In the genomic region with DNA sequence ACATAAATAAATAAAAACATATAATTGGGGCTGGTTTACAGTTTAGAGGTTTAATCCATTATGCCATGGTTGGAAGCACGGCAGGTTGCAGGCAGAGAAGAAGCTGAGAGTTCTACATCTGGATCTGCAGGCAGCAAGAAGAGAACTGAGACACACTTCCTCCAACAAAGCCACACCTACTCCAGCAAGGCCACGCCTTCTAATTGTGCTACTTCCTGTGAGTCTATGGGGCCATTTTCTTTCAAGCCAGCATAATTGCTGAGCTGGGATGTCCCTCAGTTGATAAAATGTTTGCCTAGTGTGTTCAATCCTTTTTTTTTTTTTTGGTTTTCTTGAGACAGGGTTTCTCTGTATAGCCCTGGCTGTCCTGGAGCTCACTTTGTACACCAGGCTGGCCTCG, we compare ENCODE assay signal across 24 mouse cellular contexts. TPM values are rescaled to one million over a fixed set of nuclear protein-coding genes. Genes with fewer than 3 reads are reported as not detected.
DNase-seq lines count a peak whose midpoint lies in the region; TF ChIP-seq lines count a peak whose summit lies in the region.
"Had no signal": no experiment of that assay in that cellular context is flagged by ENCODE, and none has a peak within 500 bp of the region (broad histone marks: within the 10 kb centered on the region; RNA-seq: fewer than 3 reads in every experiment).

No protein-coding gene starts in this region.

- 88% methylated on average over 3 of the region's 3 CpGs for WGBS in heart, embryonic 10.5 days

- H3K27me3 ChIP-seq in MEL (ENCODE audit: control insufficient read depth in 1 of 2, insufficient read depth in 2 of 2, low read length in 2 of 2) = no peaks in the 10 kb centered on the region
- no peaks in the 10 kb centered on the region for H3K27me3 ChIP-seq in splenic B cell, adult 2 months (ENCODE audit: control insufficient read depth, insufficient read depth, low read length, poor library complexity, severe bottlenecking)
- no peaks in the 10 kb centered on the region for H3K27me3 ChIP-seq in heart, embryonic 10.5 days (ENCODE audit: insufficient read depth, poor library complexity, severe bottlenecking)
- H3K27me3 ChIP-seq: embryonic facial prominence, embryonic 13.5 days; embryonic facial prominence, embryonic 15.5 days; forebrain, embryonic 12.5 days had no signal

- no peak overlapping the region for H3K4me3 ChIP-seq in MEL (ENCODE audit: control insufficient read depth in 1 of 2, insufficient read depth in 1 of 2, low read depth in 2 of 2, low read length in 2 of 2)
- H3K4me3 ChIP-seq in heart, embryonic 10.5 days = no peak overlapping the region
- H3K4me3 ChIP-seq: embryonic facial prominence, embryonic 13.5 days; embryonic facial prominence, embryonic 15.5 days; erythroblast, embryonic 14.5 days; forebrain, embryonic 10.5 days; forebrain, embryonic 12.5 days had no signal

- H3K27ac ChIP-seq in MEL (ENCODE audit: control insufficient read depth, low read depth, low read length) = no peak overlapping the region
- H3K27ac ChIP-seq in heart, embryonic 10.5 days = no peak overlapping the region
- H3K27ac ChIP-seq: embryonic facial prominence, embryonic 13.5 days; embryonic facial prominence, embryonic 15.5 days; forebrain, embryonic 10.5 days; forebrain, embryonic 12.5 days had no signal

- no peaks in the 10 kb centered on the region for H3K79me2 ChIP-seq in MEL (ENCODE audit: control insufficient read depth, insufficient read depth, low read length, poor library complexity)

- intact Hi-C loops in heart, postnatal 36 days (cut with DNase I) = loop anchor here (5.0 kb wide), 1 partner anchor 98 kb away; a partner anchor contains a TSS

- no peak overlapping the region for H3K9ac ChIP-seq in MEL (ENCODE audit: control insufficient read depth, low read depth, low read length, poor library complexity, severe bottlenecking)
- H3K9ac ChIP-seq: embryonic facial prominence, embryonic 13.5 days; embryonic facial prominence, embryonic 15.5 days; forebrain, embryonic 12.5 days had no signal

- H3K36me3 ChIP-seq in MEL (ENCODE audit: control insufficient read depth in 1 of 2, insufficient read depth in 2 of 2, low read length in 2 of 2) = no peaks in the 10 kb centered on the region
- H3K36me3 ChIP-seq in splenic B cell, adult 2 months (ENCODE audit: control insufficient read depth, insufficient read depth, low read length, poor library complexity, severe bottlenecking) = no peaks in the 10 kb centered on the region
- H3K36me3 ChIP-seq in heart, embryonic 10.5 days = no peaks in the 10 kb centered on the region
- H3K36me3 ChIP-seq: embryonic facial prominence, embryonic 13.5 days; embryonic facial prominence, embryonic 15.5 days; forebrain, embryonic 10.5 days; forebrain, embryonic 12.5 days; G1E had no signal

- TF ChIP-seq EP300 in MEL (IDR thresholded peaks at IDR 0.05; ENCODE audit: low read depth in 1 of 2, low read length in 2 of 2) = no peak

- no peaks in the 10 kb centered on the region for H3K9me3 ChIP-seq in MEL (replicated peaks; ENCODE audit: insufficient read depth, low read length)
- H3K9me3 ChIP-seq in heart, embryonic 10.5 days = no peaks in the 10 kb centered on the region
- H3K9me3 ChIP-seq: embryonic facial prominence, embryonic 13.5 days; embryonic facial prominence, embryonic 15.5 days; forebrain, embryonic 12.5 days; G1E had no signal

- no peak for TF ChIP-seq POLR2A in MEL (IDR thresholded peaks at IDR 0.05; ENCODE audit: control insufficient read depth in 1 of 2, insufficient read depth in 1 of 2, low read depth in 1 of 2, low read length in 2 of 2, poor library complexity in 1 of 2)

- TF ChIP-seq CTCF in MEL (IDR thresholded peaks at IDR 0.05 in 2 of 3, conservative IDR thresholded peaks at IDR 0.05 in 1 of 3; ENCODE audit: control insufficient read depth in 1 of 3, insufficient read depth in 1 of 3, low read depth in 2 of 3, low read length in 3 of 3, poor library complexity in 1 of 3, severe bottlenecking in 1 of 3) = no peak

- peak; percentile 13 for DNase-seq in CD4-positive helper T cell, adult 2 months (ENCODE audit: low read depth, low spot score)
- DNase-seq in MEL (ENCODE audit: low read depth, low spot score) (peak; percentile 9), ZHBTc4 (ENCODE audit: low read depth, low spot score) (peak; percentile 72)
- DNase-seq in splenic B cell, adult 2 months (ENCODE audit: low read depth, low spot score) = peak; percentile 27
- no peak for DNase-seq in kidney, postnatal 14 days
- no peak for DNase-seq in heart, embryonic 10.5 days (ENCODE audit: low spot score)
- no peak for DNase-seq in heart, postnatal 36 days
- DNase-seq in thymus, postnatal 10 days (ENCODE audit: low spot score in 2 of 2) = no peak
- DNase-seq: adrenal gland, adult 2 months; adrenal gland, postnatal 10 days; adrenal gland, postnatal 25 days; B cell, adult 2 months; cerebellum, adult 11 months; cerebellum, adult 18-20 months; cerebellum, adult 8-10 months; cerebellum, postnatal 14 days; cerebellum, postnatal 36 days; embryo, embryonic 11 days had no signal

- no peak for TF ChIP-seq RAD21 in MEL (IDR thresholded peaks at IDR 0.05; ENCODE audit: low read depth, low read length)

- no peaks in the 10 kb centered on the region for H3K4me1 ChIP-seq in MEL (ENCODE audit: control insufficient read depth in 1 of 2, insufficient read depth in 2 of 2, low read length in 2 of 2)
- no peaks in the 10 kb centered on the region for H3K4me1 ChIP-seq in heart, embryonic 10.5 days
- H3K4me1 ChIP-seq: embryonic facial prominence, embryonic 13.5 days; embryonic facial prominence, embryonic 15.5 days; forebrain, embryonic 10.5 days; forebrain, embryonic 12.5 days had no signal

TF ChIP-seq in MEL, 35 proteins besides CTCF, POLR2A, EP300 and RAD21:
- TF ChIP-seq HCFC1 (IDR thresholded peaks at IDR 0.05; ENCODE audit: low read depth, low read length) (no peak), NELFE (IDR thresholded peaks at IDR 0.05; ENCODE audit: low read depth, low read length) (no peak), TCF12 (IDR thresholded peaks at IDR 0.05; ENCODE audit: low read depth, low read length) (no peak), ZNF384 (IDR thresholded peaks at IDR 0.05; ENCODE audit: low read depth, low read length) (no peak), NRF1 (IDR thresholded peaks at IDR 0.05; ENCODE audit: insufficient read depth, low read depth, low read length, poor library complexity, severe bottlenecking) (no peak), SIN3A (IDR thresholded peaks at IDR 0.05; ENCODE audit: low read length) (no peak), JUND (IDR thresholded peaks at IDR 0.05; ENCODE audit: low read depth, low read length) (no peak), GATA1 (IDR thresholded peaks at IDR 0.05; ENCODE audit: low read depth, low read length) (no peak), GABPA (IDR thresholded peaks at IDR 0.05; ENCODE audit: low read depth, low read length) (no peak), POLR2AphosphoS2 (IDR thresholded peaks at IDR 0.05; ENCODE audit: low read length) (no peak), MAFK (IDR thresholded peaks at IDR 0.05; ENCODE audit: borderline replicate concordance, low read depth, low read length) (no peak), TBP (IDR thresholded peaks at IDR 0.05; ENCODE audit: low read depth, low read length) (no peak), SMC3 (IDR thresholded peaks at IDR 0.05; ENCODE audit: low read depth, low read length) (no peak), ZKSCAN1 (IDR thresholded peaks at IDR 0.05; ENCODE audit: low read depth, low read length) (no peak), MEF2A (IDR thresholded peaks at IDR 0.05; ENCODE audit: extremely low read depth, insufficient replicate concordance, low read depth, low read length, poor library complexity, severe bottlenecking) (no peak)
TF ChIP-seq in MEL: peak in this region for 0.

RNA-seq across cellular contexts. Expression of a gene that starts 52.8 kb away (rescaled TPM):
- 99.4 and 102 TPM in 2 replicates for total RNA-seq in MEL (2012; rRNA removed)
- polyA plus RNA-seq in MEL (2012; ENCODE audit: insufficient read depth in 1 of 2, insufficient read length in 2 of 2, low read depth in 1 of 2, low replicate concordance in 2 of 2, missing spikeins in 1 of 2) = 10 to 100 TPM in 1 of 2 experiments, not detected in 1; 99.2 TPM
- 634 and 738 TPM in 2 replicates for polyA plus RNA-seq in heart, embryonic 10.5 days (2016; fragmentation: Nextera tagmentation; extraction: Ambion mirVana)
- total RNA-seq in heart, postnatal 36 days (2021) = 10 to 100 TPM; 62.2 to 68.0 TPM

Comparison
In these comparisons a context has a peak if more than half of its experiments do, and no peak if none do; other contexts are left out.
1. DNase-seq: peak in CD4-positive helper T cell, adult 2 months (single experiment), MEL (single experiment), ZHBTc4 (single experiment) and splenic B cell, adult 2 months (single experiment); none in kidney, postnatal 14 days (single experiment), heart, embryonic 10.5 days (single experiment), heart, postnatal 36 days (0 of 2) and thymus, postnatal 10 days (0 of 2).